Mouse (Mus musculus): ENCODE measurements around the gene Prss28.

The Prss28 gene

GRCm38 (mm10) chr17:25308346-25308745 lies at the start of gene Prss28:
Gene Prss28, plus strand, starts transcription at chr17:25308646.
- DNase-seq = no peak

- no peak for DNase-seq
These were observed 44.0 kb upstream of the Prss28 start for GRCm38 (mm10) chr17:25264453-25264852.

GRCm38 (mm10) chr17:25270795-25271335 lies 37.6 kb upstream of the Prss28 start:
- no peak for DNase-seq

GRCm38 (mm10) chr17:25272326-25272725 lies 36.1 kb upstream of the Prss28 start:
- DNase-seq = no peak

- no peak for DNase-seq
These were observed 35.3 kb upstream of the Prss28 start for GRCm38 (mm10) chr17:25272951-25273705.

GRCm38 (mm10) chr17:25273706-25274501 lies 34.5 kb upstream of the Prss28 start:
- peak; percentile 98 for DNase-seq

GRCm38 (mm10) chr17:25274571-25275346 lies 33.7 kb upstream of the Prss28 start, which contains the start of gene Ube2i:
Gene Ube2i, minus strand, starts transcription at chr17:25274622.
- DNase-seq = no peak

GRCm38 (mm10) chr17:25275833-25276232 lies 32.6 kb upstream of the Prss28 start:
- DNase-seq = no peak

- peak; percentile 28 for DNase-seq
These were observed 26.3 kb upstream of the Prss28 start for GRCm38 (mm10) chr17:25282133-25282532.

GRCm38 (mm10) chr17:25285033-25285432 lies 23.4 kb upstream of the Prss28 start:
- peak; percentile 76 for DNase-seq

GRCm38 (mm10) chr17:25288842-25289241 lies 19.6 kb upstream of the Prss28 start:
- peak; percentile 48 for DNase-seq

GRCm38 (mm10) chr17:25290411-25290810 lies 18.0 kb upstream of the Prss28 start:
- DNase-seq = no peak

- no peak for DNase-seq
These were observed 15.0 kb upstream of the Prss28 start for GRCm38 (mm10) chr17:25293495-25293894.

- DNase-seq = no peak
These were observed 14.3 kb upstream of the Prss28 start for GRCm38 (mm10) chr17:25294111-25294510.

- no peak for DNase-seq
These were observed 10.4 kb upstream of the Prss28 start, which contains the start of gene Prss34 for GRCm38 (mm10) chr17:25298094-25298493. Gene Prss34, plus strand, starts transcription at chr17:25298394.

- DNase-seq = no peak
These were observed 9.9 kb downstream of the Prss28 start, which contains the start of gene Prss29 for GRCm38 (mm10) chr17:25318354-25318753. Gene Prss29, plus strand, starts transcription at chr17:25318654.

GRCm38 (mm10) chr17:25320819-25321218 lies 12.4 kb downstream of the Prss28 start:
- DNase-seq = no peak

- DNase-seq = no peak
These were observed 14.5 kb downstream of the Prss28 start for GRCm38 (mm10) chr17:25322930-25323329.

GRCm38 (mm10) chr17:25332321-25332720 lies 23.9 kb downstream of the Prss28 start:
- DNase-seq = no peak

- peak; percentile 54 for DNase-seq
These were observed 25.5 kb downstream of the Prss28 start for GRCm38 (mm10) chr17:25333943-25334342.

GRCm38 (mm10) chr17:25338218-25338617 lies 29.8 kb downstream of the Prss28 start:
- DNase-seq = no peak

GRCm38 (mm10) chr17:25340003-25340402 lies 31.6 kb downstream of the Prss28 start:
- DNase-seq = no peak

GRCm38 (mm10) chr17:25341490-25341889 lies 33.0 kb downstream of the Prss28 start:
- no peak for DNase-seq
